Mouse (Mus musculus) liver, embryonic 11.5 days (tissue): ENCODE measurements around the gene Nck2. TPM values are rescaled to one million over a fixed set of nuclear protein-coding genes. Genes with fewer than 3 reads are reported as not detected.
A peak's percentile ranks its signal among the peaks of the same experiment; 100 is the strongest.

Source experiments
- ATAC-seq: fragments of 200-750 bp; cut with Nextera tagmentation; replicated peaks from 2 replicates; pipeline ENCODE4 v1.8.0; 2017; ENCODE audit warnings: moderate number of reproducible peaks, mild to moderate bottlenecking, moderate TSS enrichment, moderate library complexity; ENCODE audit not compliant: low FRiP score
- DNase-seq: peaks from one replicate; pipeline ENCODE4 v3.0.0-alpha.2; 2017; ENCODE audit warnings: low spot score
- H3K27ac ChIP-seq: fragments of 300-500 bp; sonication (generic); 2 replicates; pipeline ENCODE4 v1.5.1; 2014; ENCODE audit warnings: mild to moderate bottlenecking, low read depth, low read length, control low read depth
- H3K27me3 ChIP-seq: fragments of 300-500 bp; sonication (generic); replicated peaks from 2 replicates; pipeline ENCODE4 v1.6.1; 2014; ENCODE audit warnings: low read length, mixed read lengths; ENCODE audit not compliant: control insufficient read depth, insufficient read depth
- H3K36me3 ChIP-seq: fragments of 300-500 bp; sonication (generic); 2 replicates; pipeline ENCODE4 v1.6.1; 2014; ENCODE audit warnings: mild to moderate bottlenecking, low read length, moderate library complexity, mixed read lengths; ENCODE audit not compliant: control insufficient read depth, insufficient read depth
- H3K4me1 ChIP-seq: fragments of 300-500 bp; sonication (generic); replicated peaks from 2 replicates; pipeline ENCODE4 v1.6.1; 2014; ENCODE audit warnings: low read length, mixed read lengths; ENCODE audit not compliant: control insufficient read depth, insufficient read depth
- H3K4me2 ChIP-seq: fragments of 300-500 bp; sonication (generic); 2 replicates; pipeline ENCODE4 v1.6.1; 2014; ENCODE audit warnings: mild to moderate bottlenecking, control low read depth, moderate library complexity
- H3K4me3 ChIP-seq: fragments of 300-500 bp; sonication (generic); 2 replicates; pipeline ENCODE4 v1.5.1; 2014; ENCODE audit warnings: low read depth, low read length, control low read depth
- H3K9ac ChIP-seq: fragments of 300-500 bp; sonication (generic); 2 replicates; pipeline ENCODE4 v1.6.1; 2014; ENCODE audit warnings: low read depth, low read length, control low read depth
- H3K9me3 ChIP-seq: fragments of 300-500 bp; sonication (generic); 2 replicates; pipeline ENCODE4 v1.6.1; 2016; ENCODE audit warnings: low read length, inconsistent platforms, mixed read lengths; ENCODE audit not compliant: control insufficient read depth
- WGBS: fragments of 180-500 bp; shearing (Covaris S2); extraction: QIAGEN DNeasy Blood & Tissue Kit; methylation state at CpG from one replicate; pipeline ENCODE4 v1.1.7; 2014; 5-methylcytosine and 5-hydroxymethylcytosine counted together
- polyA plus RNA-seq: library from polyadenylated mRNA; unstranded; fragments of >200 nt; fragmentation: Nextera tagmentation; extraction: Ambion mirVana; gene quantifications from 2 replicates; pipeline ENCODE4 v1.2.1, GENCODE M21; 2014

Gene Nck2
- polyA plus RNA-seq, 1 experiment from 2014 or later = 24.5 TPM

DNA sequence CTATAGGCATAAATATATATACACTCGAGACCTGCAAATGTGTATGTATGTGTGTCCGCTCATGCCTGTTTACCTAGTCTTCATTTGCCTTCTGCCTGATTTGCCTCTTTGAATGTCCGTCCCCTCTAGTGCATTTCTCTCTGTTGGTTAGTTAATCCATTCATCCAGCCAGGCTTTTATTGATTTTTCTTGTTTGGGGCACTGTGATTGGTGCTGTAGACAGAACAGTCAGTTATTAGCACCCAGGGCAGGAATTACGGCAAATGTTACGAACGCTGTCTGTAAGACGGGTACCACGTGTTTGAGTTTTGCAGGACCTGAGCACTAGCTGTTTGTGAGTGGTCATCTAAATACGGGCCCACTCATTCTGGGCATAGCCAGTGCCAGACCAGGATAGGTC, 40.8 kb downstream of the Nck2 start:
- Histone ChIP-seq H3K4me2 (no peak overlapping the region), H3K4me3 (no peak overlapping the region), H3K27me3 (no peaks in the 10 kb centered on the region), H3K9ac (no peak overlapping the region), H3K27ac (no peak overlapping the region), H3K9me3 (no peaks in the 10 kb centered on the region), H3K36me3 (no peaks in the 10 kb centered on the region), H3K4me1 (peaks cover 12% of the 10 kb centered on the region; the same call in 1 of the 2 replicates)
- DNase-seq (no peak), ATAC-seq (no peak)
- 86% methylated on average over 9 of the region's 9 CpGs for WGBS

DNA sequence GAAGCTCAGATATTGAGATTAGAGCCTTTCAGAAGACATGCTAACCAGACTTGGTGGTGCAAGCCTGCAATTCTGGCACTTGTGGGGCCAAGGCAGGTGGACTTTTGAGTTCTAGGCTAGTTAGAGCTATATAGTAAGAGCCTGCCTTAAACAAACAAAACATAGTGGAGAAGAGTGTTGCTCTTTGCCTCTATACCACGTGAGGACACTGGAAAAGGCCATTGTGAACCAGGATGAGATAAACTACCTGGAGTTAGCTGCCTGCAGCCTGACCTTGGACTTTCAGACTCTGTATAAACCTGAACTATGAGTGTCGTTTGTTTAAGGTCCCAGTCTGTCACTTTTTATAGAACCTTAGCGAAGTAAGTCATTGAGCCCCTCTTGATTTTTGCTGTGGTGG, 42.1 kb downstream of the Nck2 start:
- ATAC-seq (peak; percentile 54; the same call in 1 of the 2 replicates), DNase-seq (no peak)
- H3K27me3 ChIP-seq = no peaks in the 10 kb centered on the region
- no peaks in the 10 kb centered on the region for H3K36me3 ChIP-seq
- no peak overlapping the region for H3K4me3 ChIP-seq
- H3K27ac ChIP-seq = no peak overlapping the region; the same call in 1 of the 2 replicates
- H3K4me2 ChIP-seq = no peak overlapping the region
- H3K4me1 ChIP-seq = peaks cover 12% of the 10 kb centered on the region; the same call in 1 of the 2 replicates
- H3K9ac ChIP-seq = no peak overlapping the region
- WGBS = 78% methylated on average over 3 of the region's 3 CpGs
- no peaks in the 10 kb centered on the region for H3K9me3 ChIP-seq

GRCm38 (mm10) chr1:43486956-43487722, 42.8 kb downstream of the Nck2 start:
- H3K9me3 ChIP-seq = no peaks in the 10 kb centered on the region
- H3K36me3 ChIP-seq = no peaks in the 10 kb centered on the region
- no peaks in the 10 kb centered on the region for H3K27me3 ChIP-seq
- no peak for ATAC-seq
- no peak overlapping the region for H3K27ac ChIP-seq
- 77% methylated on average over 3 of the region's 3 CpGs for WGBS
- H3K9ac ChIP-seq = no peak overlapping the region
- DNase-seq = no peak
- H3K4me2 ChIP-seq = no peak overlapping the region
- no peak overlapping the region for H3K4me3 ChIP-seq
- H3K4me1 ChIP-seq = peaks cover 12% of the 10 kb centered on the region; the same call in 1 of the 2 replicates

DNA sequence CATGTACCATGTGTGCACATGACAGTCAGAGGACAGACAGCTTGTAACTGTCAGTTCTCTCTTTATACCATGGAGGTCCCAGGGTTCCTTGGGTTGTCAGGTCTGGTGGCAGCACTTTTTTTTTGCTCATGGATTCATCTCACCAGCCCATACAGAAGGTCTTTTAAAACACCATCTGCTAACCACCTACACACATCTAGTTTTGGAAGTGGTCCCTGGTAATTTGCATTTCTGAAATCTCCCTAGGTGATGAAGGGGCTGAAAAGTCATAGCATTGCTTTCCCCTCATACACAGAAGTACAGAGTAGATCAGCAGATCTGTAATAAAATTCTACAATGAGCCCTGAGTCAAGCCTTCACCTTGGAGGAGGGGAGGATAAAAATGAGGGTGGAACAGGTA, 44.9 kb downstream of the Nck2 start:
- DNase-seq (no peak), ATAC-seq (no peak)
- H3K27ac ChIP-seq = no peak overlapping the region
- peaks cover 12% of the 10 kb centered on the region; the same call in 1 of the 2 replicates for H3K4me1 ChIP-seq
- H3K27me3 ChIP-seq = no peaks in the 10 kb centered on the region
- no peak overlapping the region for H3K4me2 ChIP-seq
- H3K4me3 ChIP-seq = no peak overlapping the region
- H3K9me3 ChIP-seq = no peaks in the 10 kb centered on the region
- H3K9ac ChIP-seq = no peak overlapping the region
- H3K36me3 ChIP-seq = no peaks in the 10 kb centered on the region

DNA sequence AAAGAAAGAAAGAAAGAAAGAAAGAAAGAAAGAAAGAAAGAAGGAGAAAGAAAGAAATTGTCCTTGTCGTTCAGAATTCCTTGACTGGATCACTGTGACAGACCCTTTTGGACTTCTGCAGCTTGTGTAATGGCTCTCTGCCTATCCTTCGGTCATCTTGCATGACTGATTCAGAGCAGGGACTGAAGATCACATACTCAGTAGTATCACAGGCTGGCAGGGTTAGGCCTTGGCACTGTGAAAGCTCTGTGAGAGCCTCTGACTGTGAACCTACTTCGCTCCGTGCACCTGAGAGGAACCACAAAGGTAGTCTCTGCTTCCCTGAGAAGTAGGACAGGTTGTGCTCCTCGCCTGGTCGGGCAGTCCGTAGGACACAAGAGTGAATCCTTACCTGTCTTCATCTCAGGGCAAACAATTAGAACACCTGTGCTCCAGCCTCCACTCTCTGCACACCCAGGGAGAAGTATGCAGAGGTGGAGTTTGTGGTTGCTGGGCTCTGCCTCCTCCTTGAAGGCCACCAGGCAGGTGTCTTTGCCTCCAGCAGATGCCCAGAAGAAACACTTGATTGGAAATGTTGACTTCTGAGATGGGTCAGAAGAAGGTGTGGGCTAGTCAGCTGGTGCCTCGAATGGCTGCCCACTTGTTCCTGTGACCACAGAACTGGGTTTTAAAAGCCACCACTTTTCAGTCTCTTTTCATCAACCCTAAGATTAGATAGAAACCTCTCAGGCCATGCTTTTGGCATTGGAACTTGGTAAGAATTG, 47.3 kb downstream of the Nck2 start:
- Histone ChIP-seq H3K4me1 (peaks cover 6% of the 10 kb centered on the region; the same call in 1 of the 2 replicates), H3K9me3 (no peaks in the 10 kb centered on the region), H3K27ac (no peak overlapping the region), H3K36me3 (no peaks in the 10 kb centered on the region), H3K4me3 (no peak overlapping the region), H3K27me3 (no peaks in the 10 kb centered on the region), H3K9ac (no peak overlapping the region), H3K4me2 (no peak overlapping the region)
- no peak for DNase-seq
- 86% methylated on average over 8 of the region's 8 CpGs for WGBS
- ATAC-seq = no peak

DNA sequence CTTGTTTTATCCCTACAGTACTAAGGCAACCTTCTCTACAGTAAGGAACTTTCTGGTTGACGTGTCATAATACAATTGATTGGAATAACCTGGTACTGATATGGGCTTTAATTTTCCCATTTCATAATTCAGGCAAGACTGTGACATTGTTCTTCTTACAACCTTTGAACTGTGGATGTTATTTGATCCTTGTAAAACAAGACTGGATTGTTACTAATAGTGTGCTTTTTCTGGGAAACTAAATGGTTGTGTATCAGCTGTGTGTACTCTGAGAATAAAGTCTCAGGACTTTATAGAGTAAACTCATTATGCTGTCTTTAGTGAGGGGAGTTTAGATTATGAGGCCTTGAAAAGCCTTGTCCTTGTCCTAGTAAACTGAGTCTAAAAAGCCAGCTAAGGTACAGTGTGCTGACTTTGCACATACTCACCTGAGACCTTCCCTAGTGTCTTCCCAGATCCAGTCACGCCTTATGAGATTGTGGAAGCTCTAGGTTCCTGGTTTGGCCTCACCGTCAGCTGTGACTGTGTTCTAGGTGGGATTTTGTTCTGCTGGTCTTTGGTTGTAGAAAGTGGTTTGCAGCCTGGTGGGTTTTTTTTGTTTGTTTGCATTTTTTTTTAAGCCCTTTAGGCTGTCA, 48.5 kb downstream of the Nck2 start:
- Histone ChIP-seq H3K4me3 (no peak overlapping the region), H3K9me3 (no peaks in the 10 kb centered on the region), H3K27ac (no peak overlapping the region), H3K27me3 (no peaks in the 10 kb centered on the region), H3K9ac (no peak overlapping the region), H3K36me3 (no peaks in the 10 kb centered on the region), H3K4me1 (peaks cover 3% of the 10 kb centered on the region; the same call in 1 of the 2 replicates), H3K4me2 (no peak overlapping the region)
- no peak for ATAC-seq
- 85% methylated on average over 3 of the region's 3 CpGs for WGBS
- no peak for DNase-seq

DNA sequence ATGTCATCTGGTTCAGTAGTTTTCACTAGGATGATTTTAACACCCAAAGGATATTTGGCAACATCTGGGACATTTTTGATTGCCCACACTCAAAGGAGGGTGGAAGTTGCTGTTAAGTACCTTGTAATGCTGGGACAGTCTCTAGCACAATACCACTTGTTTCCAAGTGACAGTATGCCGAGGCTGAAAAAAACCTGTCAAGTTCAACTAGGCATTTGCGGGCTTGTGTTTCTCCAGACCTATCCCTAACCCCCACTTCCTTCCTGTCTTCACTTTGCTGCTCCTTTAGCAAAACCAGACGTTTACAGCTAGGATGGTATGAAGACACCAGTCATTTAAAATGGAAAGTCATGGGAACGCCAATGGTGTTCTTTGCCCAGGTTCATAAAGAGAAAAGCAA, 51.7 kb downstream of the Nck2 start:
- Histone ChIP-seq H3K36me3 (no peaks in the 10 kb centered on the region), H3K4me2 (no peak overlapping the region), H3K27ac (no peak overlapping the region), H3K9ac (no peak overlapping the region), H3K27me3 (no peaks in the 10 kb centered on the region), H3K9me3 (no peaks in the 10 kb centered on the region), H3K4me1 (peaks cover 10% of the 10 kb centered on the region), H3K4me3 (no peak overlapping the region)
- WGBS = 49% methylated on average over 4 of the region's 4 CpGs
- DNase-seq (no peak), ATAC-seq (no peak)

DNA sequence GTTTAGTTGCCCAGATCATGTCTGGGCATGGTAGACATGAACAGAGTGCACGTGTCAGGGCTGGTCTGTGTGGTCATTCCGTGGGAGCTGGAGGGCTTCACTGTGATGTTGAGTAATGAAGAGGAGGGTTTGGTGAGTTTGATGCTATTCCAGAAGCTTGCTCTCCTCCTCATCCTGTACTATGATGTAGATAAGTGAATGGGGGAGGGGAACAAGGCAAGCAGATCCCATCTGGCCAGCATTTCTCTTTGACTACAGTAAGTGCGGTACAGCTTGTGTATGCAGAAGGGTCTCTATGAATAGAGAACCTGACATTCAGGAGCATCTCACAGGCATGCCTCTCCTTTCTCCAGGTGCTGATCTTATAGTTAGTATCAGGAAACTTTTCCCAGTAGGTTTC, 52.6 kb downstream of the Nck2 start:
- no peak overlapping the region for H3K9ac ChIP-seq
- 84% methylated on average over 3 of the region's 3 CpGs for WGBS
- no peaks in the 10 kb centered on the region for H3K27me3 ChIP-seq
- peaks cover 11% of the 10 kb centered on the region for H3K4me1 ChIP-seq
- H3K4me2 ChIP-seq = no peak overlapping the region
- DNase-seq (no peak), ATAC-seq (no peak)
- H3K27ac ChIP-seq = no peak overlapping the region
- H3K9me3 ChIP-seq = no peaks in the 10 kb centered on the region
- H3K4me3 ChIP-seq = no peak overlapping the region
- no peaks in the 10 kb centered on the region for H3K36me3 ChIP-seq
